Mouse (Mus musculus): Measurements from ENCODE around the gene Prepl.

DNA sequence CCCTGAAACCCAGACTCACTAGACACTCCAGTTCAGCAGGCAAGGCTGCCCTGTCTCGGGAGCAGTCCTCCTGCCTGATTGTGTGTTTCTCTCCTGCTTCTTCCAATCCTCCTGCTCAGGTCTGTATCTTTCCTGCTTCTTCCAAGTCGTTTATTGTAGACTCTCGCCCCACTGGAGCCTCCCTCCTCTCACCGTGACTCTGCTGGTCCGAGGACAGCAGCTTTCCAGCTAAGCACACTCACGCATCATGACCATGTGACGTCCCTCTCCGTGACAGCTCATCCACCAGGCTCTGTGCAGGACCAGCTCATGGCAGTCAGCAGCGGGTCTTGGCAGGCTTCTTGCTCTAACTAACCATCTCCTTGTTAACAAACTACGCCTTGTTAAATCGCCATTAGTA is 56.0 kb downstream of the Prepl start:
- TF ChIP-seq CTCF (IDR thresholded peaks at IDR 0.05; ENCODE audit: low read depth) = no peak
- TF ChIP-seq EP300 (optimal IDR thresholded peaks at IDR 0.05) = no peak

All from stomach, postnatal 0 days (tissue).